Mouse (Mus musculus): ENCODE results near the gene Tgfbr3l. TPM values are rescaled to one million over a fixed set of nuclear protein-coding genes. Genes with fewer than 3 reads are reported as not detected.

Gene Tgfbr3l
- polyA plus RNA-seq, 1 experiment: 13.9 TPM

DNA sequence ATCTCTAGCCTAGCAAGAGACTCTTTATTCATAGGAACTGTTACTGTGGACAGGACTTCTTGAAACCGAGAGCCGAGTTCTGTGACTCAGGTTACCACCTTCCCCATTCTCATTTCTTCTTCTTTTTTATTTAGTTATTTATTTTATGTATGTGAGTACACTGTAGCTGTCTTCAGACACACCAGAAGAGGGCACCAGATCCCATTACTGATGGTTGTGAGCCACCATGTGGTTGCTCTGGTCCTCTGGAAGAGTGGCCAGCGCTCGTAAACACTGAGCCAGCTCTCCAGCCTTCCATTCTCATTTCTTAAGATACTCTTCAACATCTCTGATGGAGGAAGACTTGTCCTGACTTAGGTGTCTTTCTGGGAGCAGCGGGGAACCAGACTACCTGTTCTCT lies 44.7 kb downstream of the Tgfbr3l start:
- Histone ChIP-seq H3K4me3 (ENCODE audit: extremely low read depth, insufficient read depth, insufficient read length) (no peak overlapping the region), H3K36me3 (ENCODE audit: control insufficient read depth, insufficient read depth, low read length) (peaks cover 28% of the 10 kb centered on the region), H3K27ac (ENCODE audit: insufficient read depth, low read length) (no peak overlapping the region), H3K4me1 (ENCODE audit: control insufficient read depth, insufficient read depth, insufficient read length) (no peaks in the 10 kb centered on the region), H3K27me3 (ENCODE audit: control insufficient read depth, insufficient read depth, low read length) (no peaks in the 10 kb centered on the region)
- DNase-seq (ENCODE audit: low read depth in 1 of 2, low spot score in 2 of 2): no peak
- WGBS: 91% methylated on average over 5 of the region's 5 CpGs
- no peak for TF ChIP-seq POLR2A (IDR thresholded peaks at IDR 0.05; ENCODE audit: low read depth, low read length)
- TF ChIP-seq CTCF (IDR thresholded peaks at IDR 0.05; ENCODE audit: extremely low read depth, insufficient read depth, insufficient read length, insufficient replicate concordance): no peak

DNA sequence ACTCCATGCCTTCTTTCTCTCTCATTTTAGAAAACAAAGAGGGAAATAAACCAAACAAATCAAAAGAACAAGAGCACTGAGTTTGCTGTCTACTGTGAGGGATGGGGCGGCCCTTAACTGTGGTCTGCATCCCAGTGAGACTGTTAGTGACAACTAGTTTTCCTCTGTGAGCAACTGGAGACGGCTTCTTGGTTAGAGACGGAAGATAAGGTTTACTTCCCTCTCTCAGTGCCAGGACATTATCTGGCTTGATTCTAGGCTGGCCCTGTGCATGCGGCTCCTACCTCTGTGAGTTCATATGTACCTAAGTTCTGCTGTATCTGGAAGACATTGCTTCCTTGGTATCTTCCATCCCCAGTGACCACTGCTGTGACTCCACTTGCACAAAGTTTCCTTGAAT lies 49.8 kb downstream of the Tgfbr3l start:
- Histone ChIP-seq H3K27ac (ENCODE audit: insufficient read depth, low read length) (no peak overlapping the region), H3K4me3 (ENCODE audit: extremely low read depth, insufficient read depth, insufficient read length) (no peak overlapping the region), H3K27me3 (ENCODE audit: control insufficient read depth, insufficient read depth, low read length) (no peaks in the 10 kb centered on the region), H3K4me1 (ENCODE audit: control insufficient read depth, insufficient read depth, insufficient read length) (no peaks in the 10 kb centered on the region), H3K36me3 (ENCODE audit: control insufficient read depth, insufficient read depth, low read length) (peaks cover 49% of the 10 kb centered on the region)
- TF ChIP-seq POLR2A (IDR thresholded peaks at IDR 0.05; ENCODE audit: low read depth, low read length) (no peak), CTCF (IDR thresholded peaks at IDR 0.05; ENCODE audit: extremely low read depth, insufficient read depth, insufficient read length, insufficient replicate concordance) (no peak)
- WGBS: 89% methylated on average over 4 of the region's 4 CpGs
- DNase-seq (ENCODE audit: low read depth in 1 of 2, low spot score in 2 of 2): no peak

Other genes with a start within 250 kb of the Tgfbr3l start
- 2.8 and 10.7 TPM in 2 replicates for gene Cd209f, start 142.4 kb upstream of the Tgfbr3l start, polyA plus RNA-seq (2012; rRNA removed)
- gene Cd209g, start 114.1 kb upstream of the Tgfbr3l start, polyA plus RNA-seq (2012; rRNA removed): 1.1 and 4.6 TPM in 2 replicates
- gene Evi5l, start 81.6 kb upstream of the Tgfbr3l start, polyA plus RNA-seq (2012; rRNA removed): 10.2 and 12.9 TPM in 2 replicates
- gene Prr36, start 30.8 kb upstream of the Tgfbr3l start, polyA plus RNA-seq (2012; rRNA removed): 0.14 and 0.16 TPM in 2 replicates
- gene Lrrc8e, start 21.4 kb upstream of the Tgfbr3l start, polyA plus RNA-seq (2012; rRNA removed): 0.02 and 0.06 TPM in 2 replicates
- gene Map2k7, start 9.5 kb upstream of the Tgfbr3l start, polyA plus RNA-seq (2012; rRNA removed): 24.9 and 28.7 TPM in 2 replicates
- gene Gm49320, start 9.3 kb upstream of the Tgfbr3l start, polyA plus RNA-seq (2012; rRNA removed): 0.63 and 1.2 TPM in 2 replicates
- gene Snapc2, start 4.9 kb downstream of the Tgfbr3l start, polyA plus RNA-seq (2012; rRNA removed): 19.6 and 22.9 TPM in 2 replicates
- 4.1 and 4.4 TPM in 2 replicates for gene Ctxn1, start 11.1 kb downstream of the Tgfbr3l start, polyA plus RNA-seq (2012; rRNA removed)
- gene Timm44, start 27.7 kb downstream of the Tgfbr3l start, polyA plus RNA-seq (2012; rRNA removed): 42.1 and 42.8 TPM in 2 replicates
- gene Ccl25, start 77.0 kb downstream of the Tgfbr3l start, polyA plus RNA-seq (2012; rRNA removed): 1.6 and 1.7 TPM in 2 replicates
- 19.3 and 23.2 TPM in 2 replicates for gene Elavl1, start 77.2 kb downstream of the Tgfbr3l start, polyA plus RNA-seq (2012; rRNA removed)
- gene Cers4, start 244.8 kb downstream of the Tgfbr3l start, polyA plus RNA-seq (2012; rRNA removed): 40.8 and 42.1 TPM in 2 replicates

Data from spleen, adult 2 months (tissue).